8 mouse cellular contexts compared by ENCODE assay signal in the genomic region with DNA sequence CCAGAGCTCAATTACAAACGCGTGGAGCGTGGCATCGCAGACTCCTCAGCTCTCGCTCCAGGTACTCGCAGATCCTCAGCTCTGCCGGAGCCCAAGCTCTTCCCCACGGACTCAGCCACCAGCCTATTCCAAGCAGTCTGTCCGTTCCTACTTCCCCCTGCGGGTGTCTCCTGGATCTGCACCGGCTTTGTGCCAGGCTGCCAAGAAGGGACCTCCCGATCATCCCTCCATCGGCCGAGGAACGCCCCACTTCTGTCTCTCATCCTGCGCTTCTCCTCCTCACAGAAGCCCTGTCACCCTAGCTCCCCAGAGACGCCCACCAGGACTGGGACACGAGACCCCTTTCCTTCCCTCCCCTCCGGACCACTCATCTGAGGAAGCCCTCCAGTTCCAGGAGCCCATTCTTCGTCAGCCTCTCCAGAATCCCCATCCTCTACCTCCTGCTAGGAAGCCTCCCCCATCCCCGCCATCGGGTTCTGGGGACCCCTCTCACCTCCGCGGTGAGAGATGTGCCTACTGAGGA. TPM values are rescaled to one million over a fixed set of nuclear protein-coding genes. Genes with fewer than 3 reads are reported as not detected.
DNase-seq lines count a peak whose midpoint lies in the region; ATAC-seq lines count a peak whose summit lies in the region.

No protein-coding gene starts in this region.

- H3K27me3 ChIP-seq in heart, embryonic 11.5 days (ENCODE audit: control insufficient read depth, insufficient read depth, low read length): no peaks in the 10 kb centered on the region
- H3K27me3 ChIP-seq in kidney, embryonic 16.5 days (ENCODE audit: insufficient read depth, low read length): no peaks in the 10 kb centered on the region

- DNase-seq in B cell, adult 2 months: peak; percentile 31 to 34
- peak; percentile 91 for DNase-seq in brain, adult 2 months (ENCODE audit: low read depth, low spot score)
- peak; percentile 70 for DNase-seq in liver
- peak; percentile 10 to 18 for DNase-seq in monocyte, adult 2 months (ENCODE audit: low read depth in 1 of 2, low spot score in 2 of 2)
- peak; percentile 20 to 36 for DNase-seq in spleen, postnatal 14 days (ENCODE audit: low spot score in 2 of 2)

- WGBS in heart, embryonic 11.5 days (ENCODE audit: insufficient replicate concordance): 1% methylated on average over 24 of the region's 24 CpGs
- under 1% methylated on average over 24 of the region's 24 CpGs for WGBS in kidney, embryonic 16.5 days

- peak overlapping the region; percentile 98 for H3K4me2 ChIP-seq in heart, embryonic 11.5 days
- H3K4me2 ChIP-seq in kidney, embryonic 16.5 days (replicated peaks; ENCODE audit: low read depth, low read length): peak overlapping the region; percentile 86

- peak overlapping the region; percentile 76 for H3K27ac ChIP-seq in heart, embryonic 11.5 days (ENCODE audit: low read depth, low read length)
- H3K27ac ChIP-seq in kidney, embryonic 16.5 days (ENCODE audit: low read length): peak overlapping the region; percentile 60

- ATAC-seq in erythroblast, adult 5-6 weeks (replicated peaks; ENCODE audit: low FRiP score, poor library complexity, severe bottlenecking): peak; percentile 82
- peak; percentile 49; the same call in 1 of the 2 replicates for ATAC-seq in heart, embryonic 11.5 days (replicated peaks; ENCODE audit: insufficient number of reproducible peaks, low FRiP score, low TSS enrichment)
- peak; percentile 83 for ATAC-seq in kidney, embryonic 16.5 days (ENCODE audit: low FRiP score, low TSS enrichment)

- no peaks in the 10 kb centered on the region for H3K4me1 ChIP-seq in heart, embryonic 11.5 days (ENCODE audit: control insufficient read depth, insufficient read depth, low read length)
- H3K4me1 ChIP-seq in kidney, embryonic 16.5 days (ENCODE audit: insufficient read depth, low read length): peaks cover 7% of the 10 kb centered on the region

- H3K9ac ChIP-seq in heart, embryonic 11.5 days (ENCODE audit: low read depth, low read length): peak overlapping the region; percentile 93
- peak overlapping the region; percentile 74 for H3K9ac ChIP-seq in kidney, embryonic 16.5 days (replicated peaks; ENCODE audit: low read length)

- peaks cover 5% of the 10 kb centered on the region for H3K36me3 ChIP-seq in heart, embryonic 11.5 days (ENCODE audit: control insufficient read depth, insufficient read depth, low read length)
- H3K36me3 ChIP-seq in kidney, embryonic 16.5 days (ENCODE audit: insufficient read depth, low read length): peaks cover 12% of the 10 kb centered on the region

- H3K4me3 ChIP-seq in heart, embryonic 11.5 days (ENCODE audit: low read depth, low read length): peak overlapping the region; percentile 59
- H3K4me3 ChIP-seq in kidney, embryonic 16.5 days (ENCODE audit: low read length): peak overlapping the region; percentile 56

- no peaks in the 10 kb centered on the region for H3K9me3 ChIP-seq in heart, embryonic 11.5 days (replicated peaks; ENCODE audit: control insufficient read depth, low read length)
- no peaks in the 10 kb centered on the region for H3K9me3 ChIP-seq in kidney, embryonic 16.5 days (ENCODE audit: low read length)

RNA-seq across cellular contexts. Expression of gene Gdpd1, which starts 0.5 kb away (rescaled TPM):
- total RNA-seq in erythroblast, adult 5-6 weeks (2015; ENCODE audit: low replicate concordance): 1.2 TPM in 1 of 2 replicates, not detected in the other
- 1.3 TPM in 1 of 2 replicates, not detected in the other for total RNA-seq in erythroblast, adult 5-6 weeks (2017; ENCODE audit: low replicate concordance)
- 20.6 and 28.5 TPM in 2 replicates for polyA plus RNA-seq in heart, embryonic 11.5 days (2014; fragmentation: Nextera tagmentation; extraction: Ambion mirVana)
- polyA plus RNA-seq in kidney, embryonic 16.5 days (2015; fragmentation: Nextera tagmentation; extraction: Ambion mirVana): 25.6 and 25.7 TPM in 2 replicates

RNA-seq across cellular contexts. Expression of gene Smg8, which starts 13.2 kb away (rescaled TPM):
- total RNA-seq in erythroblast, adult 5-6 weeks (2015; ENCODE audit: low replicate concordance): 3.3 and 5.2 TPM in 2 replicates
- 4.1 and 5.4 TPM in 2 replicates for total RNA-seq in erythroblast, adult 5-6 weeks (2017; ENCODE audit: low replicate concordance)
- polyA plus RNA-seq in heart, embryonic 11.5 days (2014; fragmentation: Nextera tagmentation; extraction: Ambion mirVana): 18.7 and 19.4 TPM in 2 replicates
- polyA plus RNA-seq in kidney, embryonic 16.5 days (2015; fragmentation: Nextera tagmentation; extraction: Ambion mirVana): 22.5 and 23.1 TPM in 2 replicates

RNA-seq across cellular contexts. Expression of gene Prr11, which starts 35.1 kb away (rescaled TPM):
- 19.2 and 25.0 TPM in 2 replicates for total RNA-seq in erythroblast, adult 5-6 weeks (2015; ENCODE audit: low replicate concordance)
- total RNA-seq in erythroblast, adult 5-6 weeks (2017; ENCODE audit: low replicate concordance): 6.6 and 8.8 TPM in 2 replicates
- polyA plus RNA-seq in heart, embryonic 11.5 days (2014; fragmentation: Nextera tagmentation; extraction: Ambion mirVana): 12.4 and 14.4 TPM in 2 replicates
- 9.2 and 13.9 TPM in 2 replicates for polyA plus RNA-seq in kidney, embryonic 16.5 days (2015; fragmentation: Nextera tagmentation; extraction: Ambion mirVana)

RNA-seq across cellular contexts. Expression of gene Ska2, which starts 35.6 kb away (rescaled TPM):
- 24.5 and 36.1 TPM in 2 replicates for total RNA-seq in erythroblast, adult 5-6 weeks (2015; ENCODE audit: low replicate concordance)
- total RNA-seq in erythroblast, adult 5-6 weeks (2017; ENCODE audit: low replicate concordance): 14.1 and 19.8 TPM in 2 replicates
- polyA plus RNA-seq in heart, embryonic 11.5 days (2014; fragmentation: Nextera tagmentation; extraction: Ambion mirVana): 74.8 and 81.0 TPM in 2 replicates
- polyA plus RNA-seq in kidney, embryonic 16.5 days (2015; fragmentation: Nextera tagmentation; extraction: Ambion mirVana): 59.4 and 61.1 TPM in 2 replicates

RNA-seq across cellular contexts. Expression of gene Trim37, which starts 53.5 kb away (rescaled TPM):
- 12.7 and 19.0 TPM in 2 replicates for total RNA-seq in erythroblast, adult 5-6 weeks (2015; ENCODE audit: low replicate concordance)
- total RNA-seq in erythroblast, adult 5-6 weeks (2017; ENCODE audit: low replicate concordance): 28.4 and 36.2 TPM in 2 replicates
- 23.2 and 24.5 TPM in 2 replicates for polyA plus RNA-seq in heart, embryonic 11.5 days (2014; fragmentation: Nextera tagmentation; extraction: Ambion mirVana)
- 29.0 and 31.5 TPM in 2 replicates for polyA plus RNA-seq in kidney, embryonic 16.5 days (2015; fragmentation: Nextera tagmentation; extraction: Ambion mirVana)

Comparison
In these comparisons a context has a peak if more than half of its experiments do, and no peak if none do; other contexts are left out.
1. Peak in every context shown above with its lines: DNase-seq, ATAC-seq, H3K4me3 ChIP-seq and H3K27ac ChIP-seq.
2. DNase-seq: peak in every context shown above with its lines; median percentile 91 in brain, adult 2 months; 70 in liver; 32 in B cell, adult 2 months; 28 in spleen, postnatal 14 days; 14 in monocyte, adult 2 months.